Mouse (Mus musculus) fibroblast of lung, adult 2 months (primary cell): Measurements from ENCODE around the gene Trappc6a.

Source experiments
- DNase-seq: peaks from one replicate; pipeline ENCODE4 v3.0.0-alpha.2; 2011; ENCODE audit warnings: low read depth

The Trappc6a gene

GRCm38 (mm10) chr7:19523757-19524419, 15.7 kb downstream of the Trappc6a start:
- no peak for DNase-seq

GRCm38 (mm10) chr7:19524420-19525104, 16.4 kb downstream of the Trappc6a start:
- DNase-seq, result no peak

GRCm38 (mm10) chr7:19525105-19525481, 16.9 kb downstream of the Trappc6a start:
- no peak for DNase-seq

- no peak for DNase-seq
Measured at GRCm38 (mm10) chr7:19531077-19531476, 22.9 kb downstream of the Trappc6a start.

GRCm38 (mm10) chr7:19532240-19532639, 24.0 kb downstream of the Trappc6a start:
- no peak for DNase-seq

- DNase-seq, result no peak
Measured at GRCm38 (mm10) chr7:19534676-19535075, 26.5 kb downstream of the Trappc6a start.

GRCm38 (mm10) chr7:19540771-19541566, 32.8 kb downstream of the Trappc6a start:
- DNase-seq, result no peak

GRCm38 (mm10) chr7:19541681-19542154, 33.5 kb downstream of the Trappc6a start:
- DNase-seq, result no peak

GRCm38 (mm10) chr7:19542155-19542691, 34.0 kb downstream of the Trappc6a start:
- no peak for DNase-seq

GRCm38 (mm10) chr7:19543584-19543983, 35.4 kb downstream of the Trappc6a start:
- DNase-seq, result no peak

- no peak for DNase-seq
Measured at GRCm38 (mm10) chr7:19546007-19546406, 37.8 kb downstream of the Trappc6a start.

GRCm38 (mm10) chr7:19547344-19547969, 39.3 kb downstream of the Trappc6a start:
- DNase-seq, result no peak

- DNase-seq, result no peak
Measured at GRCm38 (mm10) chr7:19549394-19549793, 41.2 kb downstream of the Trappc6a start.

- no peak for DNase-seq
Measured at GRCm38 (mm10) chr7:19551634-19552033, 43.4 kb downstream of the Trappc6a start.

GRCm38 (mm10) chr7:19552443-19552842, 44.2 kb downstream of the Trappc6a start:
- no peak for DNase-seq

GRCm38 (mm10) chr7:19554168-19554567, 46.0 kb downstream of the Trappc6a start:
- no peak for DNase-seq

- DNase-seq, result no peak
Measured at GRCm38 (mm10) chr7:19557086-19557485, 48.9 kb downstream of the Trappc6a start.

GRCm38 (mm10) chr7:19557982-19558900, 50.0 kb downstream of the Trappc6a start:
- DNase-seq, result no peak

- no peak for DNase-seq
Measured at GRCm38 (mm10) chr7:19558965-19559364, 50.8 kb downstream of the Trappc6a start.

GRCm38 (mm10) chr7:19560491-19561260, 52.5 kb downstream of the Trappc6a start:
- DNase-seq, result no peak
